Mouse (Mus musculus) layer of hippocampus, adult 11-12 months (tissue): ENCODE data around the gene Myh9.
A peak's percentile ranks its signal among the peaks of the same experiment; 100 is the strongest.
"Not testable (repeated sequence)": the region's sequence is repeated elsewhere in the genome, so short reads cannot be mapped to it uniquely, and the experiment has no call there.

Experiments
- DNase-seq: peaks from one replicate; pipeline ENCODE4 v3.0.0; 2022; ENCODE audit warnings: low spot score

The Myh9 gene

GRCm38 (mm10) chr15:77867231-77867968, 25.4 kb upstream of the Myh9 start:
- DNase-seq, result not testable (repeated sequence)

- DNase-seq, result no peak
Measured at GRCm38 (mm10) chr15:77866583-77867220, 24.7 kb upstream of the Myh9 start.

- no peak for DNase-seq
Measured at GRCm38 (mm10) chr15:77864063-77864758, 22.2 kb upstream of the Myh9 start.

DNA sequence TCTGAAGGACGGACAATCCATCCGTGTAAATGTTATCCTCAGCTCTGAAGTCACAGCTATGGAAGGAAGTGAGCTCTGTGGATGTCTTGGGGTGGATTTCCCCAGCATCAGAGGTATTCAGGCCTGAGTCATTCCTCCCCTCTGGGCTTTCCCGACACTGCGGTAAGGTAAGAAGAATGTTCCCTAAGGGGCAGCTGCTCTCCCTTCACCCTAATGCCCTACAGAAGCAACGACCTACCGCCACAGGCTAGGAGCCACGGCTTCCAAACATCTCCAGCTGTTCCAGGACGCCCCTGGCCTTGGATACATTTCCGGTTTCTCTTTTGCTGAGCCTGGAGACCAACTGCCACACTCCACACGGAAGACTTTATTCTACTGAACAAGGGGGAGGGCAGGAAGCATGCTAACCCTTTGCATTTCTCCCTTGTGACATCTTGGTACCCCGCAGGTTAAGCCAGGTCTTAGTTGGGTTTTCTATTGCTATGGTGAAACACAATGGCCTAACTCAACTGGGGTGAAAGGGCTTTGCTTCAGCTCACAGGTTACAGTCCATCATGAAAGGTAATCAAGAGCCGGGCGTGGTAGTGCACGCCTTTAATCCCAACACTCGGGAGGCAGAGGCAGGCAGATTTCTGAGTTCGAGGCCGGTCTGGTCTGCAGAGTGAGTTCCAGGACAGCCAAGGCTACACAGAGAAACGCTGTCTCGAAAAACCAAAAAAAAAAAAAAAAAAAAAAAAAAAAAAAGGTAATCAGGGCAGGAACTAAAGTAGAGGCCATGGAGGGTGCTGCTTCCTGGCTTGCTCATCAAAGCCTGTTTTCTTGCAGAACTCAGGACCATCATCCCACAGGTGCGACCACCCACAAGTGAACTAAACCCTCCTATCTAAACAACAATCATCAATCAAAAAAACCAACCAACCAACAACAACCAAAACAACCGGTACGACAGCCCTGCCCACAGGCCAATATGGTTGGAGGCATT, 21.3 kb upstream of the Myh9 start:
- no peak for DNase-seq

DNA sequence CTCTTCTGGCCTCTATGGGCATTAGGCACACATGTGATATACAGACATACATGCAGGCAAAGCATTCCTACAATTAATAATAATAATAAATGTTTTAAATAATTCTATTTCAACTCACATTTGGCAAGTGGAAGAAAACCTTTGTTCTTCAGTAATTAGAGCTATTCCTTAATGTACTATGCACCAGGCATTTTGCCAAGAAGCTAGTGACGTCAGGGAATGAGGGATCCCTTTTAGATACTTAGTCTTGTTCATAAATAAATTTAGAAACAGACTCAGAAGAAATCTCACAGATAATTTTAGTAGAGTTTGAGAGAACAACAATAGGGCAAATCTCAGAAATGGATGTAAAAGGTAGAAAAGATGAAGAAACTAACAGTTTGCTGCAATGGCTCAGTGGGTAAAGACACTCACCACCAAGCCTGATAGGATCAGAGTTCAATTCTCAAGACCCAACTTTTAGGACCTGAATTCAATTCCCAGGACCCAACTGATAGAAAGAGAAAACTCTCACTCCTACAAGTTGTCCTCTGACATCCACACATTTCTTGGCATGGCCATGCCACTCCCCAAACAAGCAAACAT, 18.2 kb upstream of the Myh9 start:
- no peak for DNase-seq

DNA sequence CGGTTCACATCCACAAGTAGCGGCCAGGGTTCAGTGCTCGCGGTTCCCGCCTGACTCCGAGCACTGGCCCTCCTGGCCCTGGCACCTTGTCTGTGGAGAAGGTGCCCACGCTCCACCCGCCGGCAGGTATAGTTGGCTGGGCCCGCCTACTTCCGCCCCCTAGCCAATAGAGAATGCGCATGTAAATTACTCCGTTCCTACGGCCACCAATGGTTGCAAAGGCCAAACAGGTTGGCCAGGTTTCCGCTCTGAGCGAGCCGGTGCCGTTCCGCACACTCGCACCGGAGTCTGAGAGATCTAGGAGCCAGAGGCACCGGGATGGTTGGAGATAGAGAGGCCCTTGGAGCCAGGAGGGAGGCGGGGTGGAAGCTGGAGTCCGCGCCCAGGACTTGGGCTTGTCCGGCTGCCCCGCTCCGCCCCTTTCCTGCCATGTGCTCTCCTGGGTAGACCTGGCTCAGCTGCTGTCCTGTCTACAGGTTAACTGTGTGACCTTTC, 15.7 kb upstream of the Myh9 start:
- DNase-seq, result peak; percentile 57

- no peak for DNase-seq
Measured at GRCm38 (mm10) chr15:77856541-77856940, 14.6 kb upstream of the Myh9 start.

GRCm38 (mm10) chr15:77855301-77855700, 13.3 kb upstream of the Myh9 start:
- DNase-seq, result no peak

- no peak for DNase-seq
Measured at GRCm38 (mm10) chr15:77852001-77852400, 10.0 kb upstream of the Myh9 start.

DNA sequence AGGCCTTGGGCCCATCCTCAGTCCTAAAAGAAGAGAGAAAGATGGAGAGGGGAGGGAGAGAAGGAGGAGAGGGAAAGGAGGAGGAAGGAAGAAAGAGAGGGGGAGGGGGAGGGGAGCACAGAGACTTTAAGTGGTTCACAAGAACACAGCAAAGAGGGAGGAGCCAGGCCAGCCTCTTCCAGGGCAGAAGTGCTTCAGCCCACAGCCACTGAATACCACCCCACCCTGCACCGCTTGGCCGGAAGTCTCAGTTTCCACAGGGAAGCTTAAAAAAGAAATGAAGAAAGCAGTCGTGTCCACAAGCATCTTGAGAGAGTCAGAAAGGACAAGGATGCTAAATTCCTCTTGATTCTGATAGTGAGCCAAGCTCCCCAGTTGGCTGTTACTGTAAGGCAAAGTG, 9.2 kb upstream of the Myh9 start:
- no peak for DNase-seq

- no peak for DNase-seq
Measured at GRCm38 (mm10) chr15:77849572-77850229, 7.7 kb upstream of the Myh9 start.

DNA sequence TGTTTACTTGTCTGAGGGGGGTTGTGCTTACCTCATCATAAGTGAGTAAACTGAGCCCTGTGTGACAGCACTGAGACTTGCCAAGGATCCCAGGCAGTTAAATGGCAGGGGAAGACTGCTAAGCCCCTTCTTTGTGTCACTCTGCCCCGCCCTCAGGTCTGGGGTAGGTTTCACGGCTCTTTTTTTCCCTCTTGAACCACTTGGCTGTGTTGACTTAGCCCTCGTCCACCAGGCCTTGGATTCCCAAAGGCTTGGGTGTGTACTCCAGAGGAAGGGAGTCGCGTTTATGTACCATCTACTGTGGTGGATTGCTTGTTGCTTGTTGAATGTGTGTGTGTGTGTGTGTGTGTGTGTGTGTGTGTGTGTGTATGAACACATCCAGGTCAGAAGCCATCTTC, 7.1 kb upstream of the Myh9 start:
- DNase-seq, result no peak

GRCm38 (mm10) chr15:77848415-77849038, 6.6 kb upstream of the Myh9 start:
- DNase-seq, result no peak

GRCm38 (mm10) chr15:77847826-77848225, 5.9 kb upstream of the Myh9 start:
- no peak for DNase-seq

- DNase-seq, result no peak
Measured at GRCm38 (mm10) chr15:77847108-77847507, 5.1 kb upstream of the Myh9 start.

- not testable (repeated sequence) for DNase-seq
Measured at GRCm38 (mm10) chr15:77845931-77846595, 4.1 kb upstream of the Myh9 start.

GRCm38 (mm10) chr15:77844955-77845635, 3.1 kb upstream of the Myh9 start:
- DNase-seq, result peak; percentile 54

GRCm38 (mm10) chr15:77844048-77844447, 2.1 kb upstream of the Myh9 start:
- DNase-seq, result no peak

- DNase-seq, result not testable (repeated sequence)
Measured at GRCm38 (mm10) chr15:77843494-77844041, 1.6 kb upstream of the Myh9 start.
